Mouse (Mus musculus) embryo, embryonic 9.5 days (tissue): ENCODE measurements around the gene Ptk7.

ENCODE experiments used
- DNase-seq: peaks from one replicate; pipeline ENCODE4 v3.0.0-alpha.2; 2017; ENCODE audit errors: extremely low spot score

Ptk7 gene

GRCm38 (mm10) chr17:46609721-46610514, 19.4 kb downstream of the Ptk7 start:
- no peak for DNase-seq

- DNase-seq, result no peak
These were observed 23.3 kb downstream of the Ptk7 start for GRCm38 (mm10) chr17:46605987-46606386.

GRCm38 (mm10) chr17:46605126-46605525, 24.2 kb downstream of the Ptk7 start:
- DNase-seq, result no peak

GRCm38 (mm10) chr17:46603229-46603628, 26.1 kb downstream of the Ptk7 start:
- DNase-seq, result no peak

GRCm38 (mm10) chr17:46602212-46602611, 27.1 kb downstream of the Ptk7 start:
- DNase-seq, result no peak

- no peak for DNase-seq
These were observed 28.7 kb downstream of the Ptk7 start for GRCm38 (mm10) chr17:46600569-46600968.

- DNase-seq, result no peak
These were observed 30.3 kb downstream of the Ptk7 start for GRCm38 (mm10) chr17:46598963-46599362.

GRCm38 (mm10) chr17:46597956-46598355, 31.3 kb downstream of the Ptk7 start:
- DNase-seq, result no peak

- no peak for DNase-seq
These were observed 34.0 kb downstream of the Ptk7 start for GRCm38 (mm10) chr17:46595336-46595735.

- no peak for DNase-seq
These were observed 34.7 kb downstream of the Ptk7 start for GRCm38 (mm10) chr17:46594606-46595005.

- no peak for DNase-seq
These were observed 36.2 kb downstream of the Ptk7 start for GRCm38 (mm10) chr17:46593124-46593523.

- no peak for DNase-seq
These were observed 37.9 kb downstream of the Ptk7 start for GRCm38 (mm10) chr17:46591406-46591805.

GRCm38 (mm10) chr17:46590439-46590838, 38.9 kb downstream of the Ptk7 start:
- no peak for DNase-seq

- DNase-seq, result no peak
These were observed 39.5 kb downstream of the Ptk7 start for GRCm38 (mm10) chr17:46589635-46590314.

GRCm38 (mm10) chr17:46588913-46589312, 40.4 kb downstream of the Ptk7 start:
- no peak for DNase-seq

GRCm38 (mm10) chr17:46588173-46588572, 41.1 kb downstream of the Ptk7 start:
- DNase-seq, result no peak

GRCm38 (mm10) chr17:46586327-46586726, 43.0 kb downstream of the Ptk7 start:
- DNase-seq, result no peak

- no peak for DNase-seq
These were observed 50.7 kb downstream of the Ptk7 start for GRCm38 (mm10) chr17:46578650-46579049.

GRCm38 (mm10) chr17:46576070-46576469, 53.2 kb downstream of the Ptk7 start:
- no peak for DNase-seq

GRCm38 (mm10) chr17:46574535-46574934, 54.8 kb downstream of the Ptk7 start:
- DNase-seq, result no peak

- DNase-seq, result no peak
These were observed 58.3 kb downstream of the Ptk7 start for GRCm38 (mm10) chr17:46571005-46571404.

GRCm38 (mm10) chr17:46559146-46559545, 70.2 kb downstream of the Ptk7 start:
- no peak for DNase-seq

GRCm38 (mm10) chr17:46558151-46558550, 71.2 kb downstream of the Ptk7 start:
- no peak for DNase-seq
